Mouse (Mus musculus): ENCODE results near the gene Tmem63a.

GRCm38 (mm10) chr1:180905876-180906275 lies 36.3 kb upstream of the Tmem63a start:
- no peak for TF ChIP-seq CTCF (IDR thresholded peaks at IDR 0.05)
- no peak for TF ChIP-seq EP300 (IDR thresholded peaks at IDR 0.05)
